Mouse (Mus musculus): ENCODE measurements around the gene Nptx1. TPM values are rescaled to one million over a fixed set of nuclear protein-coding genes. Genes with fewer than 3 reads are reported as not detected.

The Nptx1 gene
- total RNA-seq, 2 experiments from 2014 or later: 388 to 423 TPM

DNA sequence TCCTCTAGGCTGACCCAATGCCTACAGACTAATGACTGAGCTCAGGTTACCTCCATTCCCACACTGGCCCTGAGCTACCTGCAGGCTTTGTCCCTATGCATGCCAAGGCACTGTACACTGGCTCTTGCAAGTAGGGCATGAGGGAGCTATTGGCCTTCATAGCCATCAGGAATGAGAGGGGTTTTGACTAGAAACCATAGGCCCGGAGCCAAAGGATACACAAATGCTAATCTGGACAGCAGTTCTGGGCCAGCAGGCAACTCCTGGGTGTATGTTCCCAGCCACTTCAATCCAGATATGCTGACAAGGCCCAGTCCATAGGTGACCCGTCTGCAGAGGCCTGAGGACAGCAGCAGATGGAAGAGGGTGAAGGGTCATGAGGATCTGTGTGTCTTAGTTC is 47.5 kb downstream of the Nptx1 start:
- DNase-seq (ENCODE audit: extremely low spot score in 1 of 2, low spot score in 1 of 2): no peak

DNA sequence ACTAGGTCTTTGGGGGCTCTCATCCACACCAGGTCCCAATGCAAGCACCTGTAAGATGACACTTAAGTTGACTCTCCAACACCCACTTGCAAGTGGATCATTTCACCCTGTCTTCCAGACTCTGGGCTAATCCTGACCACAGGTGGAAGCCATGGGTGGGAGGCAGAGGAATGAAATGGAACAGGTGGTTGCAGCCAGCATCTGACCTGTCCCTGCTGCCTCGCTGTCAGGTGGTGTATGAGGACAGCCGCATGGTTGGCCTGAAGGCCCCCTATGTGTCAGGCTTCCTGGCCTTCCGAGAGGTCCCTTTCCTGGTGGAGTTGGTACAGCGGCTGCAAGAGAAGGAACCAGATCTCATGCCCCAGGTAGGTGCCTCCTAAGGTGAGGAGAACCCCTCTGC is 48.3 kb downstream of the Nptx1 start:
- no peak for DNase-seq (ENCODE audit: extremely low spot score in 1 of 2, low spot score in 1 of 2)

DNA sequence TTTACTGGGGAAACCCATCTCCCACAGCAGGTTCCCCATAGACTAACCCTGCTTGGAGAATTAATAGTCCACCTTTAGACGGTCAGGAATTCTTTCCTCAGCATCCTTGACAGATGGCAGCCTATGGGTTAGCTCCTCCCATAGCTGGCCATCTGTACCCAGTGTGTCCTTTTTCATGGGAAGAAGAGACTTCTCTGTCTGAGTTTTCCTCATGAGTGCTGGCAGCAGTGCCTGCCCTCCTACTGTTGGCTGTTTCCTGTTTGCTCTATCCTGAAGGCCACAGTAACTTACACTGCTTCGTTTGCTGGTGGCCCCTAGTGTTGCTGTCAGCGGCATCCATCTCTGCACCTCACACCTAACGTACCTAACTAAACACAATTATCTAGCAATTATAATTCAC is 50.1 kb downstream of the Nptx1 start:
- DNase-seq (ENCODE audit: extremely low spot score in 1 of 2, low spot score in 1 of 2): no peak

DNA sequence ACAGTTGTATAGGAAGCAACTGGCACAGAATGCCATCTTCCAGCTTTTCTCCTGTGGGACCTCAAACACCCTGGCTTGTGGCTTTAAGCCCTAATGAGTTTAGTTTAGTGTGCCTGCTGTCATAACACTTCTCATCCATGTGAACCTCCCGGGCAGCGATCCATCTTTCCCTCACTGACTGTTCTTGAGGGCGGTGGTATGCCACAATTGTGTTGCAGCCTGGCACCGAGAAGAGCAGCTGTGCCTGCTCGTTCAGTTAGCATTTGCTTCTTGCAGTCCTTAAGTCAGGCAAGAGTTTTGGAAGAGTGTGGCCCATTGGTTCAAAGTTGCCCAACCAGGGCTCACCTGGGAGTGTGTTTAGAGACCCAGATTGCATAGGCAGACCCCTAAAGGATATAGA is 51.4 kb downstream of the Nptx1 start:
- peak in 1 of 2 experiments; percentile 63 for DNase-seq (ENCODE audit: extremely low spot score in 1 of 2, low spot score in 1 of 2)

DNA sequence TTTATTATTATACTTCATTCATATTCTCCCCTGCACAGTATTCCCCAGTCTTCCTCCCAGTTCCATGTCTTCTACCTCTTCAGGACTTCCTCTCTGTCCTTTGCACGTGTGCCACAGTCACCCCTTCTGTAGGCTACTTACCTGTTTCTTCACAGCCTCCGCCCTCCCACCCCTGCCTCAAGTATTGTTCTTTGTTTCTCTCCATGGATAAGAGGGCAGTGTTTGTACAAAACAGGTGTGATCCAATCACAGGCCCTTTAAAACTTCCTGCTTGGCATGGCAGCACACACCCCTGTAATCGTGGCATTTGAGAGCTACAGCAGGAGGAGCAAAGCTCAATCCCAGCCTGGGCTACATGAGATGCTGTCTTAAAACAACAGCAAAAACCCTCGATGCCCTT is 54.0 kb downstream of the Nptx1 start:
- no peak for DNase-seq (ENCODE audit: extremely low spot score in 1 of 2, low spot score in 1 of 2)

DNA sequence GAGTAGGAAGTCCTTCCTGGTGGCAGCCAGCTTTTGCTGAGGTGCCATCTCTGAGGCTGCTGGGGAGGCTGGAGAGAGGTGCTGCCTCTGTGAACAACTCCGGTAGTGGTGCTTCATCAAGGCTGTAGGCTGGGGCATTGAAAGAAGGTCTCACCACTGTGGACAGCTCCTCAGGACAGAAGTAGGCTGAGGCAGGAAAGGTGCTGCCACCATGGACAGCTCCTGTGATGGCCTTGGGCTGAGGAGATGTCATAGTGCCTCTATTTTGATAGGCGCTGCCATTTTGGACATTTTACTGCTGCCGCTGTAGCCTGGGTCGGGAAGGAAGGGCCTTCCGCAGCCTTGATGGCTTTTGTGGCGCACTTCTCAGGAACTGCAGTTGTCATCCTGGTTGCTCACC is 54.7 kb downstream of the Nptx1 start:
- no peak for DNase-seq (ENCODE audit: extremely low spot score in 1 of 2, low spot score in 1 of 2)

DNA sequence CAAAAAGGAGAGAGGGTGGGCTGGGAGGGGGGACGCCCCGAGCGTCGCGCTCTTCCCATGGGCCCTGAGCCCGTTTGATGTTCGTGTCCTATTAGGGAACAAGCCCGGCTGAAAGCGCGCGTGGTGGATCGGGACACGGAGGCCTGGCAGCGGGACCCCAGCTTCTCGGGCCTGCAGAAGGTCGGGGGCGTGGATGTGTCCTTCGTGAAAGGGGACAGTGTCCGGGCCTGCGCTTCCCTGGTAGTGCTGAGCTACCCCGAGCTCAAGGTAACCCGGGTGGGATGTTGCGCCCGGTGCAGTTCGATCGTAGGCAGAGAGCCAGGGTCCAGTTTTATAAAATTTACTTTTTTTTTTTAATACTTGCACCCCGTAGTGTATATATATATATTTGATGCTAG is 55.9 kb downstream of the Nptx1 start:
- peak in 1 of 2 experiments; percentile 36 for DNase-seq (ENCODE audit: extremely low spot score in 1 of 2, low spot score in 1 of 2)

DNA sequence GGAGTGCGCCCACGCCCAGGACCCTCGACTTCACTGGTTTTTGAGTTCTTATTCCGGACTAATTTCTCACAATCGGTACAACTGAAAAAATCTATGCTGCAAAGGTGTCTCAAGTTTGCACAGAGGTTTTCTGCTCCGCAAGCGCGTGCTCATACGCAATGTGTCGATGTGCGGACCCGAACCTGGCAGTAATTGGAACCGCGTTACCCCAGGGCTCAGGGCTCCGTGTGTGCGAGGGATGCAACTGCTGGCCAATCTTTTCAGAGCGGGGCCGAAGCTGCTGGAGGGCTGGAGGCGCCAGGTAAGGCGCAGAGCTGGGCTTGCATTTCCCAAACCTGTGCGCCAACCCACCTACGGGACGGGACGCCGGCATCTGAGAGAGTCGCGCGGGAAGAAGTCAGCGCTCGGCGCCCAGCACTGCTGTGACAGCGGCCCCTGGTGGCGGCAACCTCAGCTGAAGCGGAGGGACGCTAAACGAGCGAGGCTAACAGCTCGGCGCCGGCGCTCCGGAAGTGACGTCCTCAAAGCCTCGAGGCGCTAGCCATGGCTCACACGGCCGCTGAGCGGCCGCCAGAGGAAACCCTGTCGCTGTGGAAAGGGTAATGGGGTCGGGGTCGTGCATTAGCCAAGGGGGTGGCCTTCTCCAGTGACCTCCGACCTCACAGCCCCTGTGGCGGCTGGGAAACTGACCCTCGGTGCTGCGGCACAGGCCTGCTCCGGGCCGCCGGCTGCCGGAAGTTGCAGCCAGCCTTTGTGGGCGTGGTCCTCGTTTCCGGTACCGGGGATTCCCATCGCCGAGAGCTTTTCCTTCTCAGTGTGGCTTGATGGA is 56.5 kb downstream of the Nptx1 start, which contains the start of gene Endov:
TSS of gene Endov (plus strand) at position 487 of the 829 bp plus-strand sequence.
- peak; percentile 100 for DNase-seq (ENCODE audit: extremely low spot score in 1 of 2, low spot score in 1 of 2)

Other genes starting within 250 kb of the Nptx1 start
- 10 to 100 TPM; 82.2 to 91.7 TPM for gene Eif4a3, start 247.7 kb downstream of the Nptx1 start, total RNA-seq (2021)
- gene Card14, start 240.0 kb downstream of the Nptx1 start, total RNA-seq (2021): under 1 TPM; 0.52 to 0.98 TPM
- 1 to 10 TPM; 5.0 to 5.1 TPM for gene Sgsh, start 192.2 kb downstream of the Nptx1 start, total RNA-seq (2021)
- 1 to 10 TPM; 5.3 to 6.4 TPM for gene Slc26a11, start 192.2 kb downstream of the Nptx1 start, total RNA-seq (2021)
- gene Rnf213, start 154.7 kb downstream of the Nptx1 start, total RNA-seq (2021): 1 to 10 TPM; 3.6 to 4.3 TPM
- 10 to 100 TPM; 35.6 to 38.2 TPM for gene Endov, start 56.4 kb downstream of the Nptx1 start, total RNA-seq (2021)
- 10 to 100 TPM; 59.7 to 62.9 TPM for gene Rptor, start 55.2 kb upstream of the Nptx1 start, total RNA-seq (2021)